Mouse (Mus musculus) cerebellum, adult 2 months (tissue): Measurements from ENCODE around the gene Gm10188. TPM values are rescaled to one million over a fixed set of nuclear protein-coding genes. Genes with fewer than 3 reads are reported as not detected.
A peak's percentile ranks its signal among the peaks of the same experiment; 100 is the strongest.

ENCODE experiments used
- DNase-seq, 2 experiments: peaks; one replicate each; pipeline ENCODE4 v3.0.0; 2021
- H3K27ac ChIP-seq: fragments of 200-500 bp; 2 replicates; pipeline ENCODE4 v1.5.1; 2012; ENCODE audit warnings: low read length, control low read depth, inconsistent platforms; ENCODE audit not compliant: insufficient read depth
- H3K27me3 ChIP-seq: fragments of 200-500 bp; 2 replicates; pipeline ENCODE4 v1.6.1; 2012; ENCODE audit warnings: inconsistent platforms, mild to moderate bottlenecking, low read length, moderate library complexity; ENCODE audit not compliant: control insufficient read depth, insufficient read depth
- H3K4me1 ChIP-seq: fragments of 200-500 bp; 2 replicates; pipeline ENCODE4 v1.6.1; 2011; ENCODE audit warnings: low read length; ENCODE audit not compliant: control insufficient read depth, insufficient read depth
- H3K4me3 ChIP-seq: fragments of 200-500 bp; replicated peaks from 2 replicates; pipeline ENCODE3; 2011; ENCODE audit warnings: mild to moderate bottlenecking, low read depth, low read length, control low read depth; ENCODE audit not compliant: insufficient read depth
- CTCF ChIP-seq: fragments of 200-500 bp; IDR thresholded peaks from 2 replicates; pipeline ENCODE4 v1.5.1; 2011; ENCODE audit warnings: low read depth, mild to moderate bottlenecking, control low read depth, low read length, moderate library complexity, borderline replicate concordance; ENCODE audit not compliant: insufficient read depth
- POLR2A ChIP-seq: fragments of 200-500 bp; IDR thresholded peaks from 2 replicates; pipeline ENCODE4 v1.6.1; 2011; ENCODE audit warnings: low read length, control low read depth, borderline replicate concordance; ENCODE audit not compliant: insufficient read depth
- WGBS: fragments of 180-500 bp; shearing (Covaris S2); methylation state at CpG from one replicate; pipeline ENCODE4 v1.1.7; 2018; 5-methylcytosine and 5-hydroxymethylcytosine counted together
- polyA plus RNA-seq: library from polyadenylated mRNA; depleted of rRNA; stranded (reverse); fragments of >200 nt; gene quantifications from 2 replicates; pipeline ENCODE4 v1.2.3, GENCODE M21; 2012

The Gm10188 gene
- polyA plus RNA-seq, 1 experiment = not detected

GRCm38 (mm10) chr1:132197666-132198065, 31.9 kb downstream of the Gm10188 start:
- Histone ChIP-seq H3K27me3 (no peaks in the 10 kb centered on the region), H3K27ac (no peak overlapping the region), H3K4me3 (no peak overlapping the region), H3K4me1 (peaks cover 13% of the 10 kb centered on the region; the same call in 1 of the 2 replicates)
- DNase-seq = no peak
- TF ChIP-seq POLR2A (no peak), CTCF (no peak)
- WGBS = 46% methylated on average over 9 of the region's 9 CpGs

- Histone ChIP-seq H3K27me3 (no peaks in the 10 kb centered on the region), H3K4me1 (peaks cover 9% of the 10 kb centered on the region; the same call in 1 of the 2 replicates), H3K4me3 (no peak overlapping the region), H3K27ac (no peak overlapping the region)
- DNase-seq = no peak
- TF ChIP-seq POLR2A (no peak), CTCF (no peak)
- 59% methylated on average over 7 of the region's 7 CpGs for WGBS
These were observed 33.2 kb downstream of the Gm10188 start for GRCm38 (mm10) chr1:132196337-132196736.

GRCm38 (mm10) chr1:132195681-132196080, 33.9 kb downstream of the Gm10188 start:
- Histone ChIP-seq H3K27me3 (no peaks in the 10 kb centered on the region), H3K4me1 (peaks cover 9% of the 10 kb centered on the region; the same call in 1 of the 2 replicates), H3K27ac (no peak overlapping the region), H3K4me3 (no peak overlapping the region)
- TF ChIP-seq CTCF (no peak), POLR2A (no peak)
- no peak for DNase-seq
- 77% methylated on average over 5 of the region's 5 CpGs for WGBS

GRCm38 (mm10) chr1:132195100-132195499, 34.5 kb downstream of the Gm10188 start:
- peak in 1 of 2 experiments; percentile 0 for DNase-seq
- TF ChIP-seq POLR2A (no peak), CTCF (no peak)
- Histone ChIP-seq H3K4me3 (no peak overlapping the region), H3K27ac (no peak overlapping the region), H3K27me3 (0 out of 2 replicates have a peak, but pooled peaks cover under 1% of the 10 kb centered on the region), H3K4me1 (peaks cover 9% of the 10 kb centered on the region; the same call in 1 of the 2 replicates)
- WGBS = 89% methylated on average over 9 of the region's 9 CpGs

- H3K4me3 ChIP-seq = no peak overlapping the region
- no peak for DNase-seq
- WGBS = 88% methylated on average over 3 of the region's 3 CpGs
- 0 out of 2 replicates have a peak, but pooled peaks cover 1% of the 10 kb centered on the region for H3K27me3 ChIP-seq
- TF ChIP-seq POLR2A (no peak), CTCF (no peak)
- H3K4me1 ChIP-seq = peaks cover 9% of the 10 kb centered on the region; the same call in 1 of the 2 replicates
- H3K27ac ChIP-seq = no peak overlapping the region
These were observed 34.9 kb downstream of the Gm10188 start for GRCm38 (mm10) chr1:132194624-132195023.

GRCm38 (mm10) chr1:132193806-132194205, 35.8 kb downstream of the Gm10188 start:
- no peak overlapping the region for H3K4me3 ChIP-seq
- DNase-seq = peak in 1 of 2 experiments; percentile 0
- no peak overlapping the region for H3K27ac ChIP-seq
- peaks cover 6% of the 10 kb centered on the region; the same call in 1 of the 2 replicates for H3K4me1 ChIP-seq
- 0 out of 2 replicates have a peak, but pooled peaks cover 1% of the 10 kb centered on the region for H3K27me3 ChIP-seq
- TF ChIP-seq CTCF (no peak), POLR2A (no peak)
- 83% methylated on average over 3 of the region's 3 CpGs for WGBS

GRCm38 (mm10) chr1:132191786-132192680, 37.5 kb downstream of the Gm10188 start:
- TF ChIP-seq CTCF = peak; percentile 16; the same call in 1 of the 2 replicates
- TF ChIP-seq POLR2A = no peak
- 49% methylated on average over 16 of the region's 16 CpGs for WGBS
- H3K4me1 ChIP-seq = 0 out of 2 replicates have a peak, but pooled peaks cover 3% of the 10 kb centered on the region
- DNase-seq = peak; percentile 11 to 28
- H3K4me3 ChIP-seq = peak overlapping the region; percentile 53
- H3K27ac ChIP-seq = no peak overlapping the region
- 0 out of 2 replicates have a peak, but pooled peaks cover 1% of the 10 kb centered on the region for H3K27me3 ChIP-seq
